Mouse (Mus musculus): ENCODE measurements around the gene Kansl1. TPM values are rescaled to one million over a fixed set of nuclear protein-coding genes. Genes with fewer than 3 reads are reported as not detected.

Kansl1 gene
- polyA plus RNA-seq, 1 experiment = 37.9 TPM

GRCm38 (mm10) chr11:104412254-104412653 is 56.4 kb downstream of the Kansl1 start:
- Histone ChIP-seq H3K4me1 (ENCODE audit: control insufficient read depth, insufficient read depth, low read length) (peaks cover 5% of the 10 kb centered on the region; the same call in 1 of the 2 replicates), H3K27ac (ENCODE audit: insufficient read depth, low read depth, low read length) (no peak overlapping the region), H3K4me3 (ENCODE audit: insufficient read depth, low read length) (no peak overlapping the region)
- no peak for TF ChIP-seq POLR2A (IDR thresholded peaks at IDR 0.05; ENCODE audit: borderline replicate concordance, low read depth, low read length)
- no peak for TF ChIP-seq CTCF (IDR thresholded peaks at IDR 0.05; ENCODE audit: low read depth, low read length)

DNA sequence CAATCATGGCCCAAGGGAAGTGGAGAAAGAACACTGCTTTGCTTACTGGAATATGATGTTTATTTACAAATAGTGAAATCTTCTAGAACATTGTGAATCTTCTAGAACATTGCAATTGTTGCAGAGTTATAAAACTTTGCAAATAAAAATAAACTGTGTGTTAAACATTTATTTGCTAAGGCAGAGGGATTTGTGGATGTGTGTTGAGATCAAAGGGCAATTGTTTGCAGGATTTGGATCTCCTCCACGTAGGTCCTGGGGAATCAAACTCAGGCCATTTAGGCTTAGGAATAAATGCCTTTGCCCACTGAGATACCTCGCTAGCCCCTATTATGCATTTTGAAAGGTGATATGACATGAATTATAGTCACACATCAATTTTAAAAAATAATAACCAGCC is 61.3 kb downstream of the Kansl1 start:
- TF ChIP-seq CTCF (IDR thresholded peaks at IDR 0.05; ENCODE audit: low read depth, low read length) (no peak), POLR2A (IDR thresholded peaks at IDR 0.05; ENCODE audit: borderline replicate concordance, low read depth, low read length) (no peak)
- H3K27ac ChIP-seq (ENCODE audit: insufficient read depth, low read depth, low read length) = no peak overlapping the region

GRCm38 (mm10) chr11:104400961-104401360 is 67.7 kb downstream of the Kansl1 start:
- no peak for TF ChIP-seq POLR2A (IDR thresholded peaks at IDR 0.05; ENCODE audit: borderline replicate concordance, low read depth, low read length)
- no peak for TF ChIP-seq CTCF (IDR thresholded peaks at IDR 0.05; ENCODE audit: low read depth, low read length)
- peaks cover 17% of the 10 kb centered on the region for H3K4me1 ChIP-seq (ENCODE audit: control insufficient read depth, insufficient read depth, low read length)
- no peak overlapping the region for H3K4me3 ChIP-seq (ENCODE audit: insufficient read depth, low read length)
- no peak overlapping the region for H3K27ac ChIP-seq (ENCODE audit: insufficient read depth, low read depth, low read length)

More for the DNA sequence above, 61.3 kb downstream of the Kansl1 start:
- Histone ChIP-seq H3K4me3 (ENCODE audit: insufficient read depth, low read length) (no peak overlapping the region), H3K4me1 (ENCODE audit: control insufficient read depth, insufficient read depth, low read length) (peaks cover 6% of the 10 kb centered on the region; the same call in 1 of the 2 replicates)

- H3K4me1 ChIP-seq (ENCODE audit: control insufficient read depth, insufficient read depth, low read length) = peaks cover 14% of the 10 kb centered on the region
- H3K4me3 ChIP-seq (ENCODE audit: insufficient read depth, low read length) = no peak overlapping the region
- no peak for TF ChIP-seq CTCF (IDR thresholded peaks at IDR 0.05; ENCODE audit: low read depth, low read length)
- TF ChIP-seq POLR2A (IDR thresholded peaks at IDR 0.05; ENCODE audit: borderline replicate concordance, low read depth, low read length) = no peak
- no peak overlapping the region for H3K27ac ChIP-seq (ENCODE audit: insufficient read depth, low read depth, low read length)
These were observed 69.0 kb downstream of the Kansl1 start for GRCm38 (mm10) chr11:104399459-104400216.

- H3K27ac ChIP-seq (ENCODE audit: insufficient read depth, low read depth, low read length) = no peak overlapping the region
- TF ChIP-seq CTCF (IDR thresholded peaks at IDR 0.05; ENCODE audit: low read depth, low read length) (no peak), POLR2A (IDR thresholded peaks at IDR 0.05; ENCODE audit: borderline replicate concordance, low read depth, low read length) (no peak)
- H3K4me1 ChIP-seq (ENCODE audit: control insufficient read depth, insufficient read depth, low read length) = peaks cover 10% of the 10 kb centered on the region
- H3K4me3 ChIP-seq (ENCODE audit: insufficient read depth, low read length) = no peak overlapping the region
These were observed 73.0 kb downstream of the Kansl1 start for GRCm38 (mm10) chr11:104395648-104396047.

DNA sequence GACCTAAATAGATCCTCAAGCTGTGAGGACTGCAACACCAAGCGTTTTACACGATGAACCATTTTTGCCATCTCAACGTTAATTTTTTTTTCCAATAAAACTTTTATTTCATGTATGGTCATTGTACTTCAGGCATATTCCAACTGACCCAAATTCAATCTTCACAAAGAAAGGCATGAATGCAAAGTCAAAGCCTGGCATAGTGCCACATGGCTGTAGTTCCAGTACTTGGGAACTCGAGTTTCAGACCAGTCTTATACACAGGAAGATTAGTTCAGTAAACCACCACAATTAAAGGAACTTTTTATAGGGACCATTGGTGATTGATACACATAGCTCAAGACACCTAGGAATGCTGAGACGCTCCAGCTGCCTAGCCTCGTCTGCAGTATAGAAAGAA is 75.5 kb downstream of the Kansl1 start:
- H3K4me1 ChIP-seq (ENCODE audit: control insufficient read depth, insufficient read depth, low read length) = peaks cover 11% of the 10 kb centered on the region
- H3K4me3 ChIP-seq (ENCODE audit: insufficient read depth, low read length) = no peak overlapping the region
- TF ChIP-seq POLR2A (IDR thresholded peaks at IDR 0.05; ENCODE audit: borderline replicate concordance, low read depth, low read length) (no peak), CTCF (IDR thresholded peaks at IDR 0.05; ENCODE audit: low read depth, low read length) (no peak)
- no peak overlapping the region for H3K27ac ChIP-seq (ENCODE audit: insufficient read depth, low read depth, low read length)

DNA sequence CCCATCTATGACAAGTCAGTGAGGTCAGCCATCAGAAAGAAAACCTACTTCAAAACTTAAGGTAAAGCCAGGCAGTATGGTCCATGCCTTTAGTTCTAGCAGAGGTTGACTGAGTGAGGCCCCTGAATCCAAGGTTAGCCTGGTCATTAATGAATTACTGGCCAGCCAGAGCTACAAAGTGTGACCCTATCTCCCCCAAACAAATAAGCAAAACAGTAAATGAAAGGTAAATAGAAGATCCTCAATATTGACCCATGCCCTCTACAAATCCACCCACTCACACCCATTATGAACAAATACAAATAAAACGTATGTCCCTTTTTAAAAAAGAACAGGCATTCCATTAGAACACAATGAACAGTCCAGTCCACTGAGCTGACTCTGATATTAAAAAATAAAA is 76.5 kb downstream of the Kansl1 start:
- H3K27ac ChIP-seq (ENCODE audit: insufficient read depth, low read depth, low read length) = no peak overlapping the region
- no peak overlapping the region for H3K4me3 ChIP-seq (ENCODE audit: insufficient read depth, low read length)
- peaks cover 12% of the 10 kb centered on the region for H3K4me1 ChIP-seq (ENCODE audit: control insufficient read depth, insufficient read depth, low read length)
- TF ChIP-seq POLR2A (IDR thresholded peaks at IDR 0.05; ENCODE audit: borderline replicate concordance, low read depth, low read length) = no peak
- TF ChIP-seq CTCF (IDR thresholded peaks at IDR 0.05; ENCODE audit: low read depth, low read length) = no peak

- Histone ChIP-seq H3K4me1 (ENCODE audit: control insufficient read depth, insufficient read depth, low read length) (peaks cover 20% of the 10 kb centered on the region), H3K4me3 (ENCODE audit: insufficient read depth, low read length) (no peak overlapping the region), H3K27ac (ENCODE audit: insufficient read depth, low read depth, low read length) (peak overlapping the region; percentile 31)
- no peak for TF ChIP-seq POLR2A (IDR thresholded peaks at IDR 0.05; ENCODE audit: borderline replicate concordance, low read depth, low read length)
These were observed 81.4 kb downstream of the Kansl1 start for GRCm38 (mm10) chr11:104387284-104387683.

DNA sequence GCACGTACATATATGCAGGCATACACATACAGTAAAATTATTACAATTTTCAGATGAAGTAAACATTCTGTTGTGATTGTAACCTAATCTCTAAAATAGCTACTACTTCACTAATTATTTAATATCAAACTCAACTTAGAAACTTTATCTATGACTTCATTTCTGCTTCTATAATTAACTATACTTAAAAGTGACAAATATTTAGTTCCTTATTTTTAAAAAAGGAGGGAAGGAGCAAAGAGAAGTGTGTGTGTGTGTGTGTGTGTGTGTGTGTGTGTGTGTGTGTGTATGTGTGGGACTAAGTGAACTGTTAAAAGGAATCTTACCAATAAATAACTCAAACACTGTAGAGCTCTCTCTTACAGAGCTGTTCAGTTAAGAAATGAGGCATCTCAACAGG is 82.1 kb downstream of the Kansl1 start:
- no peak overlapping the region for H3K4me3 ChIP-seq (ENCODE audit: insufficient read depth, low read length)
- H3K27ac ChIP-seq (ENCODE audit: insufficient read depth, low read depth, low read length) = no peak overlapping the region
- TF ChIP-seq POLR2A (IDR thresholded peaks at IDR 0.05; ENCODE audit: borderline replicate concordance, low read depth, low read length) = no peak
- no peak for TF ChIP-seq CTCF (IDR thresholded peaks at IDR 0.05; ENCODE audit: low read depth, low read length)
- H3K4me1 ChIP-seq (ENCODE audit: control insufficient read depth, insufficient read depth, low read length) = peaks cover 23% of the 10 kb centered on the region

GRCm38 (mm10) chr11:104383167-104383810 is 85.4 kb downstream of the Kansl1 start:
- Histone ChIP-seq H3K4me3 (ENCODE audit: insufficient read depth, low read length) (no peak overlapping the region), H3K27ac (ENCODE audit: insufficient read depth, low read depth, low read length) (no peak overlapping the region), H3K4me1 (ENCODE audit: control insufficient read depth, insufficient read depth, low read length) (peaks cover 17% of the 10 kb centered on the region)
- no peak for TF ChIP-seq CTCF (IDR thresholded peaks at IDR 0.05; ENCODE audit: low read depth, low read length)
- TF ChIP-seq POLR2A (IDR thresholded peaks at IDR 0.05; ENCODE audit: borderline replicate concordance, low read depth, low read length) = no peak

Measured in bone marrow macrophage, adult 2 months (primary cell).